Mouse (Mus musculus) forebrain, embryonic 13.5 days (tissue): ENCODE data around the gene Slc26a11. TPM values are rescaled to one million over a fixed set of nuclear protein-coding genes. Genes with fewer than 3 reads are reported as not detected.

Source experiments
- ATAC-seq: fragments of 200-750 bp; cut with Nextera tagmentation; 2 replicates; pipeline ENCODE4 v1.8.0; 2017
- H3K27ac ChIP-seq: fragments of 300-500 bp; sonication (generic); 2 replicates; pipeline ENCODE4 v1.5.1; 2015; ENCODE audit warnings: inconsistent platforms, mild to moderate bottlenecking, moderate library complexity
- H3K27me3 ChIP-seq: fragments of 300-500 bp; sonication (generic); 2 replicates; pipeline ENCODE4 v1.6.1; 2015; ENCODE audit warnings: mild to moderate bottlenecking, inconsistent platforms
- H3K36me3 ChIP-seq: fragments of 300-500 bp; sonication (generic); 2 replicates; pipeline ENCODE4 v1.6.1; 2015; ENCODE audit warnings: mild to moderate bottlenecking, inconsistent platforms; ENCODE audit not compliant: poor library complexity, severe bottlenecking
- H3K4me1 ChIP-seq: fragments of 300-500 bp; sonication (generic); 2 replicates; pipeline ENCODE4 v1.6.1; 2015; ENCODE audit warnings: inconsistent platforms
- H3K4me2 ChIP-seq: fragments of 300-500 bp; sonication (generic); 2 replicates; pipeline ENCODE4 v1.6.1; 2015; ENCODE audit warnings: inconsistent platforms, mild to moderate bottlenecking, moderate library complexity
- H3K4me3 ChIP-seq: fragments of 300-500 bp; sonication (generic); 2 replicates; pipeline ENCODE4 v1.5.1; 2015; ENCODE audit warnings: mild to moderate bottlenecking, inconsistent platforms
- H3K9ac ChIP-seq: fragments of 300-500 bp; sonication (generic); 2 replicates; pipeline ENCODE4 v1.6.1; 2015; ENCODE audit warnings: mild to moderate bottlenecking, inconsistent platforms
- H3K9me3 ChIP-seq: fragments of 300-500 bp; sonication (generic); replicated peaks from 2 replicates; pipeline ENCODE4 v1.6.1; 2016; ENCODE audit warnings: inconsistent platforms
- WGBS: fragments of 180-500 bp; shearing (Covaris S2); methylation state at CpG from one replicate; pipeline ENCODE4 v1.1.7; 2015; 5-methylcytosine and 5-hydroxymethylcytosine counted together
- polyA plus RNA-seq: library from polyadenylated mRNA; unstranded; fragments of >200 nt; fragmentation: Nextera tagmentation; extraction: Ambion mirVana; gene quantifications from 2 replicates; pipeline ENCODE4 v1.2.1, GENCODE M21; 2015

Slc26a11 gene
- polyA plus RNA-seq, 1 experiment from 2014 or later, result 4.9 TPM

DNA sequence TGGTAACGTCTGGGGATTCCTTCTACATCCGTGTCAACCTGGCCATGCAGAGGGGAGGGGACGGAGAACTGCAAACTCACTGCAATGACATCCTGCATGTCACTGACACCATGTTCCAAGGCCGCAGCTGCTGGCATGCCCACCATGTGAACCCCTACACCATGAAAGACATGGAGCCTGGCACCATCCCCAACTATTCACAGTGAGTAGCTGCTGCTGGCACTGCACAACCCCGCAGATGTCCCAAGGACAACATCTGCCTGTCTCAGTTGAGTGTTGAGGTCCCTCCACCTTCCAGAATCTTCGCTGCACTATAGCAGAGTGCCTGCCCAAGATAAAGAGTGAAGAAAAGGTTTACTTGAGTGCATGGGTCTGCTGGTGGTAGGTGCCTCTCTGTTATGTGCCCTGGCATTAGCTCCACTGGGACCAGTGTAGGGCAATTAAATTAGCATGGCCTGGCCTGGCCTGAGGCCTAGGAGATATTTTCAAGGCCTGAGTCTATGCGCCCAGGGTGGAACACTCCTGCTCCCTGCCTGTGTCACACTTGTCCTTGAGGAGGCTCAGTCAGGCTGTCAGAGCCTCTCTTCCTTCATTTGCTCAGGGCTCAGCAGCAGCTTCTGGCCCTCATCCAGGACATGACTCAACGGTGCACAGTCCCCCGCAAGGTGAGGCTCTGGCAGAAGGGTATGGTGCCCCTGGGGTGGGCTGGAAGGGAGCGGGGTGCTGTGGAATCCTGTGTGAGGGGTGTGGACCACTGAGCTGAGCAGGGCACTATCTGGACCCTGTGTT, 16.9 kb upstream of the Slc26a11 start:
- H3K9me3 ChIP-seq, result no peaks in the 10 kb centered on the region

GRCm38 (mm10) chr11:119339179-119339578, 16.2 kb upstream of the Slc26a11 start:
- no peaks in the 10 kb centered on the region for H3K36me3 ChIP-seq
- no peak overlapping the region for H3K4me3 ChIP-seq
- H3K9me3 ChIP-seq, result no peaks in the 10 kb centered on the region
- WGBS, result 51% methylated on average over 5 of the region's 5 CpGs
- H3K27me3 ChIP-seq, result no peaks in the 10 kb centered on the region
- no peak overlapping the region for H3K4me2 ChIP-seq
- H3K27ac ChIP-seq, result no peak overlapping the region
- no peak for ATAC-seq
- H3K9ac ChIP-seq, result no peak overlapping the region
- H3K4me1 ChIP-seq, result no peaks in the 10 kb centered on the region

More for the DNA sequence above, 16.9 kb upstream of the Slc26a11 start:
- H3K27me3 ChIP-seq, result no peaks in the 10 kb centered on the region
- WGBS, result 77% methylated on average over 10 of the region's 10 CpGs
- ATAC-seq, result no peak
- no peaks in the 10 kb centered on the region for H3K4me1 ChIP-seq
- H3K4me3 ChIP-seq, result no peak overlapping the region
- no peak overlapping the region for H3K27ac ChIP-seq
- H3K4me2 ChIP-seq, result no peak overlapping the region
- no peak overlapping the region; the same call in 1 of the 2 replicates for H3K9ac ChIP-seq
- H3K36me3 ChIP-seq, result no peaks in the 10 kb centered on the region

- H3K4me1 ChIP-seq, result no peaks in the 10 kb centered on the region
- H3K9me3 ChIP-seq, result no peaks in the 10 kb centered on the region
- no peaks in the 10 kb centered on the region for H3K36me3 ChIP-seq
- H3K4me3 ChIP-seq, result no peak overlapping the region
- H3K4me2 ChIP-seq, result no peak overlapping the region
- H3K27me3 ChIP-seq, result no peaks in the 10 kb centered on the region
- H3K9ac ChIP-seq, result no peak overlapping the region
- WGBS, result 6% methylated on average over 5 of the region's 5 CpGs
- no peak for ATAC-seq
- H3K27ac ChIP-seq, result no peak overlapping the region
Observed at GRCm38 (mm10) chr11:119339637-119340036, 15.7 kb upstream of the Slc26a11 start.

- H3K9ac ChIP-seq, result no peak overlapping the region
- H3K4me3 ChIP-seq, result no peak overlapping the region
- WGBS, result 91% methylated on average over 8 of the region's 8 CpGs
- ATAC-seq, result no peak
- no peaks in the 10 kb centered on the region for H3K9me3 ChIP-seq
- no peak overlapping the region for H3K4me2 ChIP-seq
- no peaks in the 10 kb centered on the region for H3K36me3 ChIP-seq
- H3K27ac ChIP-seq, result no peak overlapping the region
- H3K27me3 ChIP-seq, result no peaks in the 10 kb centered on the region
- no peaks in the 10 kb centered on the region for H3K4me1 ChIP-seq
Observed at GRCm38 (mm10) chr11:119344178-119344577, 11.2 kb upstream of the Slc26a11 start.

DNA sequence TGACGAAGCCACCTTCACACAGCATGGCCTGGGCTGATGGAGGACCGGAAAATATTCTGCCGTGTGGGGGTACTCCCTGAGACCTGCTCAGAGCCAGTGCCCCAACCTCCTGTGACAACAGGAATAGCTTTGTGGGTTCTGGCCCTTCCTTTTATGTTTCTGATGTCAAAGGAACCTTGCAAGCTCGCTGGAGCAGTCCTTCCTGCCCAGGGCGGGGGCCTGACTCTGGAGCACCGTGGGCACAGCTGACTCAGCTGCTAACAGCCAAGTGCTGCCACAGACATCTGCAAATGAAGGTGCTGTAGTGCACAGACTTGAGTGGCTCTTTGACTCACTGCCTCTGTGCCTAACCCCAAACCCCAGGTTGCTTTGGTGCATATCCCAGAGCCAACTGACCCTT, 10.5 kb upstream of the Slc26a11 start:
- Histone ChIP-seq H3K4me3 (no peak overlapping the region), H3K36me3 (no peaks in the 10 kb centered on the region)
- WGBS, result 72% methylated on average over 6 of the region's 6 CpGs

GRCm38 (mm10) chr11:119347125-119347524, 8.2 kb upstream of the Slc26a11 start:
- no peaks in the 10 kb centered on the region for H3K9me3 ChIP-seq
- no peak for ATAC-seq
- no peak overlapping the region for H3K9ac ChIP-seq
- no peak overlapping the region for H3K27ac ChIP-seq
- no peak overlapping the region for H3K4me3 ChIP-seq
- H3K27me3 ChIP-seq, result no peaks in the 10 kb centered on the region
- WGBS, result 88% methylated on average over 4 of the region's 4 CpGs
- no peaks in the 10 kb centered on the region for H3K36me3 ChIP-seq
- H3K4me1 ChIP-seq, result no peaks in the 10 kb centered on the region
- no peak overlapping the region for H3K4me2 ChIP-seq

More for the DNA sequence above, 10.5 kb upstream of the Slc26a11 start:
- no peaks in the 10 kb centered on the region for H3K4me1 ChIP-seq
- no peak overlapping the region for H3K27ac ChIP-seq
- H3K27me3 ChIP-seq, result no peaks in the 10 kb centered on the region
- H3K9ac ChIP-seq, result no peak overlapping the region
- H3K4me2 ChIP-seq, result no peak overlapping the region
- H3K9me3 ChIP-seq, result no peaks in the 10 kb centered on the region
- no peak for ATAC-seq

DNA sequence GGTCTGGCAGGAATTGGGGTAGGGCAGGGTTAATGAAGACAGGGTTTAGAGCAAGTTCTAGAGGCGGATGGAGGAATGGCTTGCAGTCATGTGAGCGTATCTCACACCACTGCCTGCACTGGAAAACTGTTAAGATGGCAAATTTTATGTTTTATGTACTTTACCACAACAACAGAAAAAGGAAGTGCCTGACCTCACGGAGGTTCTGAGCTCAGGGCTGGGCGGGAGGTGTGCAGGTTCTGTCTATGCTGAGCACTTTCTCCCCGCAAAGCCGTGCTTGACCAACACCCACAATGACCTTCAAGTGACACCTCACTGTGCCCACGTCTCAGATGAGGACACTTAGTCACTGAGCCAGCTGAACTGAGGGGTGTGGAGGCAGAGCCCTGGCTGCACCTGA, 3.2 kb upstream of the Slc26a11 start:
- no peak overlapping the region for H3K27ac ChIP-seq
- no peak overlapping the region for H3K4me2 ChIP-seq
- H3K36me3 ChIP-seq, result no peaks in the 10 kb centered on the region
- H3K27me3 ChIP-seq, result no peaks in the 10 kb centered on the region
- ATAC-seq, result no peak
- no peaks in the 10 kb centered on the region for H3K9me3 ChIP-seq
- no peak overlapping the region for H3K9ac ChIP-seq
- 76% methylated on average over 7 of the region's 7 CpGs for WGBS
- peaks cover 17% of the 10 kb centered on the region for H3K4me1 ChIP-seq
- no peak overlapping the region for H3K4me3 ChIP-seq

GRCm38 (mm10) chr11:119353946-119354345, 1.4 kb upstream of the Slc26a11 start:
- 0 out of 2 replicates have a peak, but pooled peaks cover under 1% of the 10 kb centered on the region for H3K36me3 ChIP-seq
- ATAC-seq, result no peak
- H3K27me3 ChIP-seq, result no peaks in the 10 kb centered on the region
- WGBS, result 85% methylated on average over 4 of the region's 4 CpGs
- no peak overlapping the region for H3K9ac ChIP-seq
- peaks cover 17% of the 10 kb centered on the region for H3K4me1 ChIP-seq
- H3K4me3 ChIP-seq, result no peak overlapping the region
- H3K27ac ChIP-seq, result no peak overlapping the region
- no peak overlapping the region for H3K4me2 ChIP-seq
- no peaks in the 10 kb centered on the region for H3K9me3 ChIP-seq

DNA sequence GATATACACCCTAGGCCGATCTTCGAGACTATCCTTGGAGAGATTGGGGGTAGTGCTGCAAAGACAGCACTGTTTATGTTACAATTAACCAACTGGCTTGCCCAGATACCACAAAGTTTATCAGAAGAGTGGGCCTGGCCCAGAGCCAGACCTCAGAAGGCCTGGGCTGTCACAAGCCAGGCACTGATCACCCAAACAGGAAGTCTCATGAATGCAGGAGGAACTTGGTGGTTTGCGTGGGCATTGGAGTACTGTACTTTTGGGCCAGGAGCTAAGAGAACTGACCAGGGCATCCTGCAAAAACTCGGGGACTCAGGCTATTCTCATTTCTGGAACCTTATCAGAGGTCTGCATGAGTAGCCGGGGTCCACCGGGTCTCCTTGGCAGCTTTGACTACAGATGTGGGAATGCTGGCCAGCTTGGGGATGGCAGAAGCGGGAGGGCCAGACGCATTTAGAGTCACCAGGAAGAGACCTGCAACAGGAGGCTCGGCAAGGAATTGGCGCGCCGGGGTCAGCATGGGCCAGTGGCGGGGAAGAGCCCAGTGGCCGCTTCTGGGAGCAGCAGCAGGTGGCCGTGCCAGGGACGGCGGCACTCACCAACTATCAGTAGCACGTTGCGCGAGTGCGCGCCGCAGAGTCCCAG, 437 bp upstream of the Slc26a11 start:
- Histone ChIP-seq H3K27me3 (no peaks in the 10 kb centered on the region), H3K4me3 (peak overlapping the region; percentile 67), H3K4me1 (peaks cover 17% of the 10 kb centered on the region), H3K9ac (peak overlapping the region; percentile 71), H3K27ac (peak overlapping the region; percentile 44), H3K9me3 (no peaks in the 10 kb centered on the region), H3K4me2 (peak overlapping the region; percentile 82), H3K36me3 (0 out of 2 replicates have a peak, but pooled peaks cover 5% of the 10 kb centered on the region)
- no peak; the same call in 1 of the 2 replicates for ATAC-seq
- 9% methylated on average over 23 of the region's 23 CpGs for WGBS

DNA sequence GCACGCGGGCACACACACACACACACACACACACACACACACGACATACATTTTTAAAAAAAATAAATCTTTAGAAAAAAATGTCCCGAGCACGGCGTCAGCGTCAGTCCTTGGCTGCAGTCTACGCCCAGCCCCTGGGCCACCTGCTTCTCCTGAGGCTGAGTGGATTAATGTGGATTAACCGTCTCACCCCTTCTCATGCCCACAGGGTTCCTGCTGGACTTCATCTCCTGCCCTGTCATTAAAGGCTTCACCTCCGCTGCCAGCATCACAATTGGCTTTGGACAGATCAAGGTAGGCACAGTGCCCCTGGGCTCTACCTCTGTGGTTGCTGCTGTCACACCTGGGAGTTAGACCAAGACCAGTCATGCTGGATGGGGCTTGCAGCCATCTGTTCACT, 3.7 kb downstream of the Slc26a11 start:
- no peaks in the 10 kb centered on the region for H3K27me3 ChIP-seq
- peaks cover 34% of the 10 kb centered on the region for H3K4me1 ChIP-seq
- H3K9ac ChIP-seq, result no peak overlapping the region
- H3K4me2 ChIP-seq, result no peak overlapping the region
- no peak overlapping the region for H3K27ac ChIP-seq
- no peak overlapping the region for H3K4me3 ChIP-seq
- H3K36me3 ChIP-seq, result 0 out of 2 replicates have a peak, but pooled peaks cover 8% of the 10 kb centered on the region
- no peaks in the 10 kb centered on the region for H3K9me3 ChIP-seq
- WGBS, result 88% methylated on average over 10 of the region's 10 CpGs
- no peak for ATAC-seq

- H3K9ac ChIP-seq, result peak overlapping the region; percentile 12
Observed at GRCm38 (mm10) chr11:119362769-119363533, 7.6 kb downstream of the Slc26a11 start.

More at GRCm38 (mm10) chr11:119362769-119363533, 7.6 kb downstream of the Slc26a11 start:
- 14% methylated on average over 11 of the region's 11 CpGs for WGBS
- H3K4me1 ChIP-seq, result peaks cover 17% of the 10 kb centered on the region
- H3K4me2 ChIP-seq, result peak overlapping the region; percentile 52
- peak; percentile 36 for ATAC-seq
- H3K36me3 ChIP-seq, result peaks cover 11% of the 10 kb centered on the region; the same call in 1 of the 2 replicates
- peak overlapping the region; percentile 61; the same call in 1 of the 2 replicates for H3K27ac ChIP-seq
- H3K27me3 ChIP-seq, result no peaks in the 10 kb centered on the region
- peak overlapping the region; percentile 23 for H3K4me3 ChIP-seq
- no peaks in the 10 kb centered on the region for H3K9me3 ChIP-seq
